ENCODE assay signal across 10 mouse cellular contexts in the genomic region with DNA sequence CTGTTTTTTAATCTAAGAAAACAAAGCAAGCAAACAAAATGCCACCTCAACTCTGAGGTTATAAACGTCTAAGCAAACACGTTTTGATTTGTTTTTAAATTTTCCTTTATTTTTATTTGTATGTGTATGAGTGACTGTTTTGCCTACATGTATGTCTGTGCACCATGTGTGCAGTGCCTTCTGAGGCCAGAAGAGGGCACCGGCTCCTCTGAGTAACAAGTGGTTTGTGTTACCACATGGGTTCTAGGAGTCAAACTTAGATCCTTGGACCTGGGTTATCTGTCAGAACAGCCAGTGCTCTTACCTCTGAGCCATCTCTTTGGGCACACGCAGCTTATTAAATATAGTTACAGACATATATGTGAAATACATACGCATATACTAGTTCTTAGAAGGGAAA. TPM values are rescaled to one million over a fixed set of nuclear protein-coding genes. Genes with fewer than 3 reads are reported as not detected.
DNase-seq lines count a peak whose midpoint lies in the region; ATAC-seq lines count a peak whose summit lies in the region.
"Had no signal": no experiment of that assay in that cellular context is flagged by ENCODE, and none has a peak within 500 bp of the region (broad histone marks: within the 10 kb centered on the region; RNA-seq: fewer than 3 reads in every experiment).

No protein-coding gene starts in this region.

- 67% methylated on average over 5 of the region's 5 CpGs for WGBS in liver, embryonic 11.5 days

- no peak overlapping the region for H3K27ac ChIP-seq in liver, embryonic 11.5 days (ENCODE audit: low read depth, low read length)
- H3K27ac ChIP-seq: heart, embryonic 13.5 days; macrophage had no signal

- no peaks in the 10 kb centered on the region for H3K9me3 ChIP-seq in liver, embryonic 11.5 days (ENCODE audit: control insufficient read depth, low read length)
- H3K9me3 ChIP-seq: heart, embryonic 13.5 days had no signal

- H3K4me1 ChIP-seq in liver, embryonic 11.5 days (replicated peaks; ENCODE audit: control insufficient read depth, insufficient read depth, low read length), result no peaks in the 10 kb centered on the region

- no peak overlapping the region for H3K9ac ChIP-seq in liver, embryonic 11.5 days (ENCODE audit: low read depth, low read length)
- H3K9ac ChIP-seq: heart, embryonic 13.5 days had no signal

- ATAC-seq in liver, embryonic 11.5 days (replicated peaks; ENCODE audit: low FRiP score), result no peak

- no peaks in the 10 kb centered on the region for H3K36me3 ChIP-seq in liver, embryonic 11.5 days (ENCODE audit: control insufficient read depth, insufficient read depth, low read length)
- H3K36me3 ChIP-seq: heart, embryonic 13.5 days had no signal

- H3K27me3 ChIP-seq in liver, embryonic 11.5 days (replicated peaks; ENCODE audit: control insufficient read depth, insufficient read depth, low read length), result no peaks in the 10 kb centered on the region
- H3K27me3 ChIP-seq: heart, embryonic 13.5 days had no signal

- no peak overlapping the region for H3K4me2 ChIP-seq in liver, embryonic 11.5 days
- H3K4me2 ChIP-seq: heart, embryonic 13.5 days had no signal

- DNase-seq in cerebellum, postnatal 10 days, result peak; percentile 53 to 56
- no peak for DNase-seq in cerebellum, adult 11 months
- DNase-seq in liver (peak; percentile 59), WW6 (ENCODE audit: low read depth, low spot score) (peak; percentile 53)
- DNase-seq in liver, embryonic 11.5 days (ENCODE audit: low spot score), result no peak
- peak; percentile 35 for DNase-seq in naive thymus-derived CD4-positive, alpha-beta T cell, adult 2 months (ENCODE audit: low read depth)
- no peak for DNase-seq in cerebellum, adult 9-10 months
- no peak for DNase-seq in right cerebral cortex, adult 18-20 months

- no peak overlapping the region for H3K4me3 ChIP-seq in liver, embryonic 11.5 days (ENCODE audit: low read depth, low read length)
- H3K4me3 ChIP-seq: heart, embryonic 13.5 days had no signal

RNA-seq across cellular contexts. Expression of a gene that starts 57.6 kb away (rescaled TPM):
- 61.9 and 67.9 TPM in 2 replicates for polyA plus RNA-seq in liver, embryonic 11.5 days (2014; fragmentation: Nextera tagmentation; extraction: Ambion mirVana)

Comparison
In these comparisons a context has a peak if more than half of its experiments do, and no peak if none do; other contexts are left out.
1. DNase-seq: peak in cerebellum, postnatal 10 days (2 of 2), liver (single experiment), WW6 (single experiment) and naive thymus-derived CD4-positive, alpha-beta T cell, adult 2 months (single experiment); none in cerebellum, adult 11 months (single experiment), liver, embryonic 11.5 days (single experiment), cerebellum, adult 9-10 months (single experiment) and right cerebral cortex, adult 18-20 months (single experiment).